Mouse (Mus musculus): ENCODE data around the gene H2-Oa.

H2-Oa gene

GRCm38 (mm10) chr17:34092197-34092875, at the start of gene H2-Oa:
H2-Oa (plus strand) TSS chr17:34092340.
- DNase-seq (ENCODE audit: low read depth, low spot score) = no peak

- no peak for DNase-seq (ENCODE audit: low read depth, low spot score)
Measured at GRCm38 (mm10) chr17:34045941-34046340, 46.2 kb upstream of the H2-Oa start.

GRCm38 (mm10) chr17:34047404-34048050, 44.6 kb upstream of the H2-Oa start:
- no peak for DNase-seq (ENCODE audit: low read depth, low spot score)

GRCm38 (mm10) chr17:34057224-34057623, 34.9 kb upstream of the H2-Oa start:
- DNase-seq (ENCODE audit: low read depth, low spot score) = no peak

- DNase-seq (ENCODE audit: low read depth, low spot score) = no peak
Measured at GRCm38 (mm10) chr17:34068864-34069263, 23.3 kb upstream of the H2-Oa start.

GRCm38 (mm10) chr17:34072091-34072490, 20.0 kb upstream of the H2-Oa start:
- no peak for DNase-seq (ENCODE audit: low read depth, low spot score)

- DNase-seq (ENCODE audit: low read depth, low spot score) = peak; percentile 50
Measured at GRCm38 (mm10) chr17:34075271-34075670, 16.9 kb upstream of the H2-Oa start.

- peak; percentile 58 for DNase-seq (ENCODE audit: low read depth, low spot score)
Measured at GRCm38 (mm10) chr17:34077549-34077948, 14.6 kb upstream of the H2-Oa start.

GRCm38 (mm10) chr17:34078148-34078547, 14.0 kb upstream of the H2-Oa start:
- no peak for DNase-seq (ENCODE audit: low read depth, low spot score)

GRCm38 (mm10) chr17:34079002-34079401, 13.1 kb upstream of the H2-Oa start:
- no peak for DNase-seq (ENCODE audit: low read depth, low spot score)

- no peak for DNase-seq (ENCODE audit: low read depth, low spot score)
Measured at GRCm38 (mm10) chr17:34079621-34080020, 12.5 kb upstream of the H2-Oa start.

- DNase-seq (ENCODE audit: low read depth, low spot score) = no peak
Measured at GRCm38 (mm10) chr17:34083104-34083503, 9.0 kb upstream of the H2-Oa start.

- no peak for DNase-seq (ENCODE audit: low read depth, low spot score)
Measured at GRCm38 (mm10) chr17:34087386-34087785, 4.8 kb upstream of the H2-Oa start.

- DNase-seq (ENCODE audit: low read depth, low spot score) = no peak
Measured at GRCm38 (mm10) chr17:34088124-34088523, 4.0 kb upstream of the H2-Oa start.

- DNase-seq (ENCODE audit: low read depth, low spot score) = no peak
Measured at GRCm38 (mm10) chr17:34090923-34091322, 1.2 kb upstream of the H2-Oa start.

- DNase-seq (ENCODE audit: low read depth, low spot score) = no peak
Measured at GRCm38 (mm10) chr17:34093199-34093874, 1.2 kb downstream of the H2-Oa start.

- no peak for DNase-seq (ENCODE audit: low read depth, low spot score)
Measured at GRCm38 (mm10) chr17:34094283-34095035, 2.3 kb downstream of the H2-Oa start.

- DNase-seq (ENCODE audit: low read depth, low spot score) = no peak
Measured at GRCm38 (mm10) chr17:34096497-34097010, 4.4 kb downstream of the H2-Oa start.

GRCm38 (mm10) chr17:34097272-34097671, 5.1 kb downstream of the H2-Oa start:
- DNase-seq (ENCODE audit: low read depth, low spot score) = no peak

- no peak for DNase-seq (ENCODE audit: low read depth, low spot score)
Measured at GRCm38 (mm10) chr17:34098709-34099479, 6.8 kb downstream of the H2-Oa start.

- DNase-seq (ENCODE audit: low read depth, low spot score) = no peak
Measured at GRCm38 (mm10) chr17:34099531-34099930, 7.4 kb downstream of the H2-Oa start.
